Mouse (Mus musculus) NIH3T3 (cell line): ENCODE results near the gene Cubn.

Experiments
- DNase-seq: peaks from one replicate; pipeline ENCODE4 v3.0.0-alpha.2; 2012; ENCODE audit warnings: low read depth

Cubn gene

GRCm38 (mm10) chr2:13352775-13353174 is 138.8 kb downstream of the Cubn start:
- DNase-seq = no peak

- peak; percentile 70 for DNase-seq
Observed at GRCm38 (mm10) chr2:13352112-13352728, 139.4 kb downstream of the Cubn start.

- DNase-seq = no peak
Observed at GRCm38 (mm10) chr2:13342325-13342926, 149.2 kb downstream of the Cubn start.

GRCm38 (mm10) chr2:13335446-13335845 is 156.2 kb downstream of the Cubn start:
- DNase-seq = no peak

GRCm38 (mm10) chr2:13329754-13330417 is 161.7 kb downstream of the Cubn start:
- DNase-seq = no peak

GRCm38 (mm10) chr2:13303376-13303775 is 188.2 kb downstream of the Cubn start:
- peak; percentile 26 for DNase-seq

- peak; percentile 75 for DNase-seq
Observed at GRCm38 (mm10) chr2:13299031-13299430, 192.6 kb downstream of the Cubn start.

GRCm38 (mm10) chr2:13297733-13298132 is 193.9 kb downstream of the Cubn start:
- no peak for DNase-seq

GRCm38 (mm10) chr2:13290661-13291060 is 201.0 kb downstream of the Cubn start:
- DNase-seq = peak; percentile 83

- no peak for DNase-seq
Observed at GRCm38 (mm10) chr2:13290070-13290469, 201.5 kb downstream of the Cubn start.

GRCm38 (mm10) chr2:13278114-13278862 is 213.3 kb downstream of the Cubn start:
- peak; percentile 68 for DNase-seq

GRCm38 (mm10) chr2:13275874-13276273 is 215.7 kb downstream of the Cubn start:
- peak; percentile 23 for DNase-seq

GRCm38 (mm10) chr2:13271165-13271957 is 220.3 kb downstream of the Cubn start, which contains the start of gene Rsu1:
TSS of gene Rsu1 (minus strand) at chr2:13271415.
- peak; percentile 99 for DNase-seq

GRCm38 (mm10) chr2:13270736-13271135 is 220.9 kb downstream of the Cubn start:
- peak; percentile 63 for DNase-seq

GRCm38 (mm10) chr2:13268681-13269293 is 222.8 kb downstream of the Cubn start:
- no peak for DNase-seq

- peak; percentile 70 for DNase-seq
Observed at GRCm38 (mm10) chr2:13264875-13265274, 226.7 kb downstream of the Cubn start.

- no peak for DNase-seq
Observed at GRCm38 (mm10) chr2:13263150-13263549, 228.5 kb downstream of the Cubn start.

GRCm38 (mm10) chr2:13258606-13259005 is 233.0 kb downstream of the Cubn start:
- DNase-seq = no peak

- no peak for DNase-seq
Observed at GRCm38 (mm10) chr2:13240711-13241110, 250.9 kb downstream of the Cubn start.

- peak; percentile 85 for DNase-seq
Observed at GRCm38 (mm10) chr2:13237140-13237901, 254.3 kb downstream of the Cubn start.
